Mouse (Mus musculus): ENCODE results near the gene Pip5k1c. TPM values are rescaled to one million over a fixed set of nuclear protein-coding genes. Genes with fewer than 3 reads are reported as not detected.

Pip5k1c gene
- polyA plus RNA-seq, 1 experiment from 2014 or later, result 123 TPM

DNA sequence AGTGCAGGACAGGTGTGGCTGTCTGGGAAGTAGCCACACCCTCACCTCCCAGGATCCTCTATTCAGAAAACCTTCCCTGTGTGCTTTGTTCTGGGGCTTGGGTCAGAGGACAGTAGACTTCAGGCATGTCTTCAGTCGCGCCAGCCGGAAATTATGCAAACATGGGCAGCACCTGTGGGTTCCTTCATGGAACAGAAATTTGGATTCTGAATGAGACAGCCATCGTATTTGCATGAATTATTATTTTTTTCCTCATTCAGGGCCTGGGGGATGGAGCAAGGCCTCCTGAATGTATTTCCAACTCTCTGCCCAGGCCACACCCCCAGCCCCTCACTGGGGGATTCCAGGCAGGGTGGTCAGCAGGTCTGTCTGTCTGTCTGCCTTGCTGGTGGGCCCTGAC is 31.7 kb upstream of the Pip5k1c start:
- Histone ChIP-seq H3K27ac (replicated peaks) (no peak overlapping the region), H3K9me3 (0 out of 2 replicates have a peak, but pooled peaks cover 3% of the 10 kb centered on the region), H3K9ac (replicated peaks) (no peak overlapping the region), H3K4me3 (no peak overlapping the region), H3K4me1 (peaks cover 32% of the 10 kb centered on the region), H3K36me3 (0 out of 2 replicates have a peak, but pooled peaks cover 3% of the 10 kb centered on the region), H3K4me2 (replicated peaks) (no peak overlapping the region), H3K27me3 (peaks cover 15% of the 10 kb centered on the region)
- WGBS, result 94% methylated on average over 4 of the region's 4 CpGs
- no peak for ATAC-seq (replicated peaks)

GRCm38 (mm10) chr10:81265540-81265939 is 27.2 kb upstream of the Pip5k1c start:
- H3K27me3 ChIP-seq, result no peaks in the 10 kb centered on the region
- H3K4me3 ChIP-seq, result no peak overlapping the region
- peak overlapping the region; percentile 53 for H3K4me2 ChIP-seq (replicated peaks)
- H3K27ac ChIP-seq (replicated peaks), result no peak overlapping the region
- H3K36me3 ChIP-seq, result 0 out of 2 replicates have a peak, but pooled peaks cover 3% of the 10 kb centered on the region
- peaks cover 32% of the 10 kb centered on the region for H3K4me1 ChIP-seq
- WGBS, result 95% methylated on average over 8 of the region's 8 CpGs
- 0 out of 2 replicates have a peak, but pooled peaks cover 2% of the 10 kb centered on the region for H3K9me3 ChIP-seq
- no peak for ATAC-seq (replicated peaks)
- H3K9ac ChIP-seq (replicated peaks), result no peak overlapping the region

DNA sequence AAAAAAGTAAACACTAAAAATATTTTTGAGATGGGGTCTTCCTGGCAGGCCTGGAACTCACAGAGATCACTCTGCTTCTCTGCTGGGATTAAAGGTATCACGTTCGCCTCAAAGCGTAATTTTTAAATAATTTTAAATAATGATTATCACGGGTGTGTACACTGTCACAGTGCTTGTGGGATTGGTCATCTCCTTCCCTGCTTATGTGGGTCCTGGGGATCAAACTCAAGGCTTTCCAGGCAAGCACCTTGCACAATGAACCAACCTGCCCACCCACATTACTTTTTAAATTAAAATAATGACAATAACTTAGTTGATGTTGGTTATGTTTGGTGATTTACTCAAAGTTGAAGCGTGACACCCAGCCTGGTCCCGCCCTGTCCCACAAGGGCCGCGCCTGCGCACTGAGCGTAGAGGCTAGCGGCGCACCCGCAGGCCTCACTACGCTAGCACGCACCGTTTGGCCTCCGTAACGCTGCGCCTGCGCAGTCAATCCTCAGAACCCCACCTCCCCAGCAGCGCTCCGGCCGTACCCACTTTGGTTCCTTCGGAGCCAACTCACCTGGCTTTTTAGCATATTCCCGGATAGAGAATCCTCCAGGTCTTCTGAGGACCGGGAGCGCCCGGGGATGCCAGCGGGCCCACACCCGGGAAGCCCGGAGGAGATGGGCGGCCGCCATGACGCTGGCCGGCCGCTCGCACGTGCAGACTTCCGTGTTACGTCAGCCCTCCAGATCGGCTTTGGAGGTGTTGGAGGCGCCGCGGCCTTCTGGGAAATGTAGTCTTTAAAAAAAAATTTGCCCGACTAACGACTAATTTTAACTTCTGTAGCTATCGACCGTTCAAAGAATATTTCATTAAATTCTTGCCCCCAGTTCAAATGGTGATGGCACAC is 26.3 kb upstream of the Pip5k1c start, which contains the start of the genes Mrpl54 and Apba3:
Gene Mrpl54 (minus strand): TSS at position 724 of the 895 bp plus-strand sequence.
Gene Apba3 (plus strand): TSS at position 750 of the 895 bp plus-strand sequence.
- H3K9me3 ChIP-seq, result no peaks in the 10 kb centered on the region
- ATAC-seq (replicated peaks), result peak; percentile 94
- peaks cover 4% of the 10 kb centered on the region; the same call in 1 of the 2 replicates for H3K36me3 ChIP-seq
- no peaks in the 10 kb centered on the region for H3K27me3 ChIP-seq
- H3K4me1 ChIP-seq, result peaks cover 32% of the 10 kb centered on the region
- WGBS, result under 1% methylated on average over 48 of the region's 48 CpGs
- peak within 1 kb of the TSS; percentile 69 for H3K4me2 ChIP-seq (replicated peaks)
- H3K9ac ChIP-seq (replicated peaks), result peak within 1 kb of the TSS; percentile 63
- H3K4me3 ChIP-seq, result peak within 1 kb of the TSS; percentile 58
- H3K27ac ChIP-seq (replicated peaks), result peak within 1 kb of the TSS; percentile 87

- H3K4me1 ChIP-seq, result peaks cover 32% of the 10 kb centered on the region
- no peaks in the 10 kb centered on the region for H3K9me3 ChIP-seq
- 5% methylated on average over 23 of the region's 23 CpGs for WGBS
- ATAC-seq (replicated peaks), result peak; percentile 46; the same call in 1 of the 2 replicates
- H3K27ac ChIP-seq (replicated peaks), result no peak overlapping the region
- H3K4me2 ChIP-seq (replicated peaks), result peak overlapping the region; percentile 69
- no peaks in the 10 kb centered on the region for H3K27me3 ChIP-seq
- peak overlapping the region; percentile 57 for H3K4me3 ChIP-seq
- H3K9ac ChIP-seq (replicated peaks), result peak overlapping the region; percentile 73
- H3K36me3 ChIP-seq, result peaks cover 19% of the 10 kb centered on the region; the same call in 1 of the 2 replicates
These were observed 24.7 kb upstream of the Pip5k1c start for GRCm38 (mm10) chr10:81268056-81268455.

GRCm38 (mm10) chr10:81268643-81269412 is 23.9 kb upstream of the Pip5k1c start:
- WGBS, result 80% methylated on average over 16 of the region's 16 CpGs
- peaks cover 24% of the 10 kb centered on the region; the same call in 1 of the 2 replicates for H3K36me3 ChIP-seq
- peak overlapping the region; percentile 73 for H3K9ac ChIP-seq (replicated peaks)
- H3K27ac ChIP-seq (replicated peaks), result no peak overlapping the region
- peaks cover 32% of the 10 kb centered on the region for H3K4me1 ChIP-seq
- H3K27me3 ChIP-seq, result no peaks in the 10 kb centered on the region
- H3K9me3 ChIP-seq, result no peaks in the 10 kb centered on the region
- H3K4me3 ChIP-seq, result peak overlapping the region; percentile 57
- peak overlapping the region; percentile 69 for H3K4me2 ChIP-seq (replicated peaks)
- ATAC-seq (replicated peaks), result no peak

GRCm38 (mm10) chr10:81272356-81272755 is 20.4 kb upstream of the Pip5k1c start:
- no peak overlapping the region for H3K27ac ChIP-seq (replicated peaks)
- 93% methylated on average over 21 of the region's 21 CpGs for WGBS
- H3K4me2 ChIP-seq (replicated peaks), result no peak overlapping the region
- H3K4me3 ChIP-seq, result no peak overlapping the region
- no peaks in the 10 kb centered on the region for H3K9me3 ChIP-seq
- H3K4me1 ChIP-seq, result peaks cover 17% of the 10 kb centered on the region
- peaks cover 24% of the 10 kb centered on the region; the same call in 1 of the 2 replicates for H3K36me3 ChIP-seq
- ATAC-seq (replicated peaks), result no peak
- no peaks in the 10 kb centered on the region for H3K27me3 ChIP-seq
- H3K9ac ChIP-seq (replicated peaks), result no peak overlapping the region

GRCm38 (mm10) chr10:81273842-81274241 is 18.9 kb upstream of the Pip5k1c start:
- Histone ChIP-seq H3K36me3 (peaks cover 24% of the 10 kb centered on the region; the same call in 1 of the 2 replicates), H3K27ac (replicated peaks) (no peak overlapping the region), H3K4me3 (no peak overlapping the region), H3K27me3 (no peaks in the 10 kb centered on the region), H3K4me2 (replicated peaks) (no peak overlapping the region), H3K9me3 (no peaks in the 10 kb centered on the region), H3K4me1 (peaks cover 4% of the 10 kb centered on the region), H3K9ac (replicated peaks) (no peak overlapping the region)
- ATAC-seq (replicated peaks), result no peak
- 94% methylated on average over 19 of the region's 19 CpGs for WGBS

DNA sequence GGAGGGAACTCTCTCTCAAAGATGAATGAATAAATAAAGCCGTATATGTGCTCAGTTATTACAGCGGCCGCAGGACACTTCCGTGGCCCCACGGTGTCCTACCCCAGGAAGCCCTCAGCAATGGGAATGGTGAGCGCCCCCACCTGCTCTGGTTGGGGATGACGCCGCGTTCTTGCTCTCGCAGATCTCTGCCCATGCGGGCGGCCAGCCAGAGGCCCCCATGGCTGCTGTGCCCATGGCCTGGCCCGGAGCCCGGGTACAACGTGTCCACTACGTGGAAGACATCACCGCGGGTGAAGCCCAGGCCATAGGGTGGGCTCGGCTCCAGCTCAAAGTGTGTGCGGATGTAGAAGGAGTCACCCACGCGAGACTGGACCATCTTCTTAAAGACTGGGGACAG is 15.1 kb upstream of the Pip5k1c start:
- no peak overlapping the region for H3K4me2 ChIP-seq (replicated peaks)
- H3K9me3 ChIP-seq, result no peaks in the 10 kb centered on the region
- no peak overlapping the region for H3K27ac ChIP-seq (replicated peaks)
- no peaks in the 10 kb centered on the region for H3K4me1 ChIP-seq
- peaks cover 10% of the 10 kb centered on the region; the same call in 1 of the 2 replicates for H3K36me3 ChIP-seq
- H3K9ac ChIP-seq (replicated peaks), result no peak overlapping the region
- no peaks in the 10 kb centered on the region for H3K27me3 ChIP-seq
- 84% methylated on average over 22 of the region's 22 CpGs for WGBS
- H3K4me3 ChIP-seq, result no peak overlapping the region
- no peak for ATAC-seq (replicated peaks)

GRCm38 (mm10) chr10:81279496-81279895 is 13.3 kb upstream of the Pip5k1c start:
- Histone ChIP-seq H3K27ac (replicated peaks) (no peak overlapping the region), H3K9me3 (no peaks in the 10 kb centered on the region), H3K27me3 (no peaks in the 10 kb centered on the region), H3K4me2 (replicated peaks) (no peak overlapping the region), H3K4me1 (no peaks in the 10 kb centered on the region), H3K36me3 (no peaks in the 10 kb centered on the region), H3K4me3 (no peak overlapping the region), H3K9ac (replicated peaks) (no peak overlapping the region)
- ATAC-seq (replicated peaks), result no peak
- WGBS, result 50% methylated on average over 10 of the region's 10 CpGs

- no peak overlapping the region for H3K9ac ChIP-seq (replicated peaks)
- H3K27me3 ChIP-seq, result peaks cover 7% of the 10 kb centered on the region; the same call in 1 of the 2 replicates
- H3K9me3 ChIP-seq, result no peaks in the 10 kb centered on the region
- no peak overlapping the region for H3K4me3 ChIP-seq
- no peak overlapping the region for H3K4me2 ChIP-seq (replicated peaks)
- H3K27ac ChIP-seq (replicated peaks), result no peak overlapping the region
- peaks cover 12% of the 10 kb centered on the region; the same call in 1 of the 2 replicates for H3K4me1 ChIP-seq
- no peaks in the 10 kb centered on the region for H3K36me3 ChIP-seq
- 63% methylated on average over 6 of the region's 6 CpGs for WGBS
- no peak for ATAC-seq (replicated peaks)
These were observed 8.6 kb upstream of the Pip5k1c start for GRCm38 (mm10) chr10:81284189-81284588.

DNA sequence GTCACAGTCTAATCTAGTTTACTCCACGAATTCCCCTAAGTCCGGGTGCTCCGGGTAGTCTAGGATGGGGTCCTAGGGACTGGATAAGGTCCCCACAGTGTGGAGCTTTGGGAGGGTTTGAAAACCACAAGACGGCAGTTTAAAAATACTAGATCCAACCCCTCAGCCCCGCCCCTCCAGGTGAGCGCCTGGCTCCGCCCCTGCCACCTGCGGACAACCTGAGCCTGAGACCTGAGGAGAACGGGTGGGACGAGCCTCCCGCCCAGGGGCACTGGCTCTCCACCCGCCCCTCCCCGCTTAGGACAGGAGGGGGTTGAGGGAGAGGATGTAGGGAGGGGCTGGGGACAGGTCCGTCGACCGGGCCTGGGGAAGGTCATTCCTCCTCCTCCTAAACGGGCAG is 8.0 kb upstream of the Pip5k1c start:
- no peak for ATAC-seq (replicated peaks)
- WGBS, result 15% methylated on average over 17 of the region's 17 CpGs
- Histone ChIP-seq H3K4me1 (peaks cover 15% of the 10 kb centered on the region), H3K27me3 (peaks cover 7% of the 10 kb centered on the region; the same call in 1 of the 2 replicates), H3K9ac (replicated peaks) (no peak overlapping the region), H3K36me3 (no peaks in the 10 kb centered on the region), H3K9me3 (no peaks in the 10 kb centered on the region), H3K4me2 (replicated peaks) (peak overlapping the region; percentile 86), H3K27ac (replicated peaks) (no peak overlapping the region), H3K4me3 (peak overlapping the region; percentile 54; the same call in 1 of the 2 replicates)

Measured in forebrain, embryonic 15.5 days (tissue).